Mouse (Mus musculus) intestine, embryonic 14.5 days (tissue): ENCODE measurements around the gene Rnaseh2a. TPM values are rescaled to one million over a fixed set of nuclear protein-coding genes. Genes with fewer than 3 reads are reported as not detected.
"Not testable (repeated sequence)": the region's sequence is repeated elsewhere in the genome, so short reads cannot be mapped to it uniquely, and the experiment has no call there.

ENCODE experiments used
- ATAC-seq: fragments of 200-750 bp; cut with Nextera tagmentation; replicated peaks from 2 replicates; pipeline ENCODE4 v1.8.0; 2017; ENCODE audit warnings: low read depth, moderate number of reproducible peaks, moderate TSS enrichment, moderate library complexity; ENCODE audit not compliant: low FRiP score, low TSS enrichment
- DNase-seq: peaks from one replicate; pipeline ENCODE4 v3.0.0-alpha.2; 2018; ENCODE audit warnings: low spot score
- H3K27ac ChIP-seq: fragments of 300-500 bp; sonication (generic); 2 replicates; pipeline ENCODE4 v1.5.1; 2014; ENCODE audit warnings: low read depth, mild to moderate bottlenecking, control low read depth
- H3K27me3 ChIP-seq: fragments of 300-500 bp; sonication (generic); replicated peaks from 2 replicates; pipeline ENCODE4 v1.6.1; 2014; ENCODE audit warnings: low read length, control low read depth; ENCODE audit not compliant: control insufficient read depth, insufficient read depth
- H3K36me3 ChIP-seq: fragments of 300-500 bp; sonication (generic); 2 replicates; pipeline ENCODE4 v1.6.1; 2014; ENCODE audit warnings: low read length, control low read depth; ENCODE audit not compliant: control insufficient read depth, insufficient read depth
- H3K4me1 ChIP-seq: fragments of 300-500 bp; sonication (generic); replicated peaks from 2 replicates; pipeline ENCODE4 v1.6.1; 2014; ENCODE audit warnings: low read length, control low read depth, mixed read lengths; ENCODE audit not compliant: control insufficient read depth, insufficient read depth
- H3K4me2 ChIP-seq: fragments of 300-500 bp; sonication (generic); 2 replicates; pipeline ENCODE4 v1.6.1; 2014; ENCODE audit warnings: low read length
- H3K4me3 ChIP-seq: fragments of 300-500 bp; sonication (generic); 2 replicates; pipeline ENCODE4 v1.5.1; 2014; ENCODE audit warnings: low read depth, low read length, control low read depth, mixed read lengths
- H3K9ac ChIP-seq: fragments of 300-500 bp; sonication (generic); 2 replicates; pipeline ENCODE4 v1.6.1; 2014; ENCODE audit warnings: mild to moderate bottlenecking, low read length
- H3K9me3 ChIP-seq: fragments of 300-500 bp; sonication (generic); 2 replicates; pipeline ENCODE4 v1.6.1; 2016; ENCODE audit warnings: low read length, control low read depth; ENCODE audit not compliant: control insufficient read depth
- WGBS: fragments of 180-500 bp; shearing (Covaris S2); extraction: QIAGEN DNeasy Blood & Tissue Kit; methylation state at CpG from one replicate; pipeline ENCODE4 v1.1.7; 2014; 5-methylcytosine and 5-hydroxymethylcytosine counted together
- microRNA-seq: library from miRNA; unstranded; fragments of <30 nt; microRNA quantifications from one replicate; pipeline ENCODE4, GENCODE M21; 2016
- polyA plus RNA-seq: library from polyadenylated mRNA; unstranded; fragments of >200 nt; fragmentation: Nextera tagmentation; extraction: Ambion mirVana; gene quantifications from 2 replicates; pipeline ENCODE4 v1.2.1, GENCODE M21; 2014

Gene Rnaseh2a
- polyA plus RNA-seq, 1 experiment from 2014 or later, result 132 TPM

DNA sequence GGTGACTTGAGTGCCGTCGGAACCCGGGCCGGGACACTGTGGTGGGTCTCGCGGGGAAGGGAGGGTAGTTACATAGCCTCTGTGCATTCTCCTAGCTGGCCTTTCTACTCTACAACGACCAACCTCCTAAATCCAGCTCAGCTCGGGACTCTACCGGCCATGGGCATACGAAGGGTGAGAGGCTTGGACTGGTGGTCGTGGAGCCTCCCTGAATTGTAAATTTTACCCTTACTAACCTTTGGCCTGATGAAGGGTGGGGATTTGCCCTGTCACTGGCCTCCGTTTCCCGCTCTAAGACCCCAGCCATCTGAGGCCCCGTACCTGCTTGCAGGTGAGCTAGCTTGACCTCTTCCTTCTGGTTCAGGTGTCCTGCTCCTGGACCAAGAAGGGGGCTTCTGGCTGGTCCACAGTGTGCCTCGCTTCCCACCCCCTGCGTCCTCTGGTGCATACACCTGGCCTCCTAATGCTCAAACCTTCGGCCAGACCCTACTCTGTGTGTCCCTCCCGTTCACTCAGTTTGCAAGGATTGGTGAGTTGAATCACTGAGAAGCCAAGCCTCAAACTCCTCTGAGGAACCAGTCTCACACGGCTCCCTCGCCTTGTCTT is 60.3 kb downstream of the Rnaseh2a start:
- Histone ChIP-seq H3K9ac (peak overlapping the region; percentile 59), H3K9me3 (no peaks in the 10 kb centered on the region), H3K36me3 (no peaks in the 10 kb centered on the region), H3K4me3 (peak overlapping the region; percentile 56), H3K4me2 (peak overlapping the region; percentile 85), H3K4me1 (peaks cover 8% of the 10 kb centered on the region; the same call in 1 of the 2 replicates), H3K27ac (no peak overlapping the region), H3K27me3 (peaks cover 48% of the 10 kb centered on the region)
- DNase-seq (no peak), ATAC-seq (no peak)
- WGBS, result 54% methylated on average over 20 of the region's 20 CpGs

DNA sequence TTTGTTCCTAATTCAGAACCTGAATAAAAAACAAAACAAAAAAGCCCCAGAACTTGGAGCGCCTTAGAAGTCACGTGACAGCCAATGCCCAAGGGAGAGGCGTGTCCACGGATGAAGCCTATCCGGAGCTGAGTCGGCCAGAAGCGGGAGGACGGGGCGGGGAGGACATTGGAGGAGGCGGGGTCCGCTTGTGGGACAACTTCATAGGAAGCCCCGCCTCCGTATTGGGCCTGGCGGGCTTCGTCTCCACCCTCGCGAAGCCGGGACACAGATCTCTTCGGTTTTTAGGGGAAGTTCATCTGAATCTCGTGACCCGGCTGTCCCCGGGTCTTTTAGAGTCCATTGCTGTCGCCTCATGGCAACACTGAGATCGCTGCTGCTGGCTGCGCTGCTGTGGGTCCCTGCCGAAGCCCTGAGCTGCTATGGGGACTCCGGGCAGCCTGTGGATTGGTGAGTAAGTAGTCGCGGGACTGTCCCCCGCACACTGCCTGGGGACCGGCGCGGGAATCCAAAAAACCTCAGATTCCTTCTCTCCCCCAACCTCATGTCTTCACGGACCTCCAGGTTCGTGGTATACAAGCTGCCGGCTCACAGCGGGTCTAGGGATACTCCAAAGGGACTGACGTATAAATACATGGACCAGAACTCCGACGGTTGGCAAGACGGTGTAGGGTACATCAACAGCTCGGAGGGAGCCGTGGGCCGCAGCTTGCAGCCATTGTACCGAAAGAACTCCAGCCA is 61.0 kb downstream of the Rnaseh2a start, which contains the start of gene Dnase2a:
TSS of gene Dnase2a (plus strand) at position 140 of the 741 bp plus-strand sequence.
- ATAC-seq (peak; percentile 88), DNase-seq (peak; percentile 93)
- Histone ChIP-seq H3K9ac (peak within 1 kb of the TSS; percentile 59), H3K27me3 (peaks cover 43% of the 10 kb centered on the region), H3K9me3 (no peaks in the 10 kb centered on the region), H3K36me3 (no peaks in the 10 kb centered on the region), H3K4me2 (peak within 1 kb of the TSS; percentile 85), H3K27ac (no peak within 1 kb of the TSS), H3K4me3 (peak within 1 kb of the TSS; percentile 56), H3K4me1 (peaks cover 8% of the 10 kb centered on the region; the same call in 1 of the 2 replicates)
- WGBS, result 1% methylated on average over 45 of the region's 45 CpGs

DNA sequence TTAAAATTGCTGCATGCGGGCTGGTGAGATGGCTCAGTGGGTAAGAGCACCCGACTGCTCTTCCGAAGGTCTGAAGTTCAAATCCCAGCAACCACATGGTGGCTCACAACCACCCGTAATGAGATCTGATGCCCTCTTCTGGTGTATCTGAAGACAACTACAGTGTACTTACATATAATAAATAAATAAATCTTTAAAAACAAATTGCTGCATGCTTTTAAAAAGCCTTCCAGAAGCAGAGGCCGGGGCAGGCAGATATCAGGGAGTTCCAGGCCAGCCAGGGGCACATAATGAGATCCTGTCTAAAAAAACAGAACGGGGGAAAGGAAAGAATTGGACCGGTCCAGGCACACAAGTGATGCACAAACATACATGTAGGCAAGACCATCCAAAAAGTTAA is 61.6 kb downstream of the Rnaseh2a start:
- not testable (repeated sequence) for H3K4me1 ChIP-seq, H3K27ac ChIP-seq, H3K9me3 ChIP-seq, ATAC-seq, DNase-seq, H3K36me3 ChIP-seq
- H3K4me3 ChIP-seq, result peak overlapping the region; percentile 56
- WGBS, result 26% methylated on average over 6 of the region's 7 CpGs
- peak overlapping the region; percentile 85 for H3K4me2 ChIP-seq
- peaks cover 37% of the 10 kb centered on the region for H3K27me3 ChIP-seq
- H3K9ac ChIP-seq, result 0 out of 2 replicates have a peak overlapping the region, but pooled peaks have one; percentile 20

DNA sequence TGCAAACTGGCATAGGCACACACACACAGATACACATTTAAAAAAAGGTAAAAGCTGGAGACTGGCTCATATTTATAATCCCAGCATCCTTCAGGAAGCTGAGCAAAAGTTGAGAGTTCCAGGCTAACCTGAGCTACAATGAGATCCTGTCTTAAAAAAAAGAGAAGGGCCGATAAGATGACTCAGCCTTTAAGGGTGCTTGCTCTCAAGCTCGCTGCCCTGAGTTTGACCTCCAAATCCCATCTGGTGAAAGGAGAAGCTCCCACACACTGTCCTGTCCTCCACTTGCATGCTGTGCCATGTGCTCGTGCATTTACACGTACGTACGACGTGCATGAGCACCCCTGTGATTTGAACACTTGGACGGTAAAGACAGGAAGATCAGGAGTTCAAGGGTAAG is 62.1 kb downstream of the Rnaseh2a start:
- 79% methylated on average over 8 of the region's 8 CpGs for WGBS
- no peaks in the 10 kb centered on the region for H3K36me3 ChIP-seq
- no peak for DNase-seq
- no peak overlapping the region for H3K4me2 ChIP-seq
- no peaks in the 10 kb centered on the region for H3K9me3 ChIP-seq
- H3K27ac ChIP-seq, result no peak overlapping the region
- ATAC-seq, result no peak
- H3K27me3 ChIP-seq, result peaks cover 33% of the 10 kb centered on the region
- H3K9ac ChIP-seq, result no peak overlapping the region
- H3K4me3 ChIP-seq, result no peak overlapping the region
- H3K4me1 ChIP-seq, result peaks cover 7% of the 10 kb centered on the region; the same call in 1 of the 2 replicates

DNA sequence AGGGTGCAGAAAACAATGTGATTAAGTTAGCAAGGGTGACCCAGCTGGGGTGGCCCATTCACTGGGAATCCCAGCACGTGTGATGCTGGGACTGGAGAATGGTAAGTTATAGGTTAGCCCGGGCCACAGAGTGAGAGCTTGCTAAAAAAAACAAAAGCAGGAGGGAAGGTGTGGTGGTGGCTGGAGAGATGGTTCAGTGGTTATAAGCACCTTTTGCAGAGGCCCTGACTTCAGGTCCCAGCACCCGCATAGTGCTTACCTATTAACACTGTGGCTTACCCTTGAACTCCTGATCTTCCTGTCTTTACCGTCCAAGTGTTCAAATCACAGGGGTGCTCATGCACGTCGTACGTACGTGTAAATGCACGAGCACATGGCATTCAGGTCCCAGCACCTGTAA is 62.5 kb downstream of the Rnaseh2a start:
- DNase-seq (no peak), ATAC-seq (no peak)
- WGBS, result 92% methylated on average over 9 of the region's 9 CpGs
- no peaks in the 10 kb centered on the region for H3K36me3 ChIP-seq
- H3K4me2 ChIP-seq, result no peak overlapping the region
- no peaks in the 10 kb centered on the region for H3K9me3 ChIP-seq
- peaks cover 28% of the 10 kb centered on the region for H3K27me3 ChIP-seq
- no peak overlapping the region for H3K9ac ChIP-seq
- no peak overlapping the region for H3K4me3 ChIP-seq
- peaks cover 9% of the 10 kb centered on the region; the same call in 1 of the 2 replicates for H3K4me1 ChIP-seq
- H3K27ac ChIP-seq, result no peak overlapping the region

Small RNA genes within 50 kb of the gene (microRNA-seq; reads per million reads assigned to microRNA genes)
- gene Gm24197, result not detected

Other genes starting within 250 kb of the Rnaseh2a start
- 3.3 and 4.1 TPM in 2 replicates for gene G430095P16Rik, start 246.8 kb downstream of the Rnaseh2a start, polyA plus RNA-seq
- gene Nfix, start 169.4 kb downstream of the Rnaseh2a start, polyA plus RNA-seq, result 12.8 and 14.4 TPM in 2 replicates
- 5.2 and 5.4 TPM in 2 replicates for gene Dand5, start 146.9 kb downstream of the Rnaseh2a start, polyA plus RNA-seq
- gene Gadd45gip1, start 138.2 kb downstream of the Rnaseh2a start, polyA plus RNA-seq, result 57.8 and 60.8 TPM in 2 replicates
- gene Rad23a, start 129.1 kb downstream of the Rnaseh2a start, polyA plus RNA-seq, result 126 and 129 TPM in 2 replicates
- gene Calr, start 122.8 kb downstream of the Rnaseh2a start, polyA plus RNA-seq, result 721 and 823 TPM in 2 replicates
- 89.0 TPM in 2 replicates for gene Farsa, start 112.8 kb downstream of the Rnaseh2a start, polyA plus RNA-seq
- 67.9 and 68.9 TPM in 2 replicates for gene Syce2, start 97.7 kb downstream of the Rnaseh2a start, polyA plus RNA-seq
- gene Gcdh, start 75.8 kb downstream of the Rnaseh2a start, polyA plus RNA-seq, result 35.7 and 37.8 TPM in 2 replicates
- 0.77 and 1.8 TPM in 2 replicates for gene Klf1, start 67.8 kb downstream of the Rnaseh2a start, polyA plus RNA-seq
- gene Dnase2a, start 61.2 kb downstream of the Rnaseh2a start, polyA plus RNA-seq, result 8.3 and 8.6 TPM in 2 replicates
- gene Mast1, start 32.4 kb downstream of the Rnaseh2a start, polyA plus RNA-seq, result 2.3 and 2.6 TPM in 2 replicates
- 0.09 TPM in 1 of 2 replicates, not detected in the other for gene Rtbdn, start 22.8 kb downstream of the Rnaseh2a start, polyA plus RNA-seq
- not detected in 2 replicates for gene Gm49661, start 334 bp downstream of the Rnaseh2a start, polyA plus RNA-seq
- 771 and 821 TPM in 2 replicates for gene Prdx2, start 180 bp downstream of the Rnaseh2a start, polyA plus RNA-seq
- 14.4 and 17.2 TPM in 2 replicates for gene Junb, start 9.0 kb upstream of the Rnaseh2a start, polyA plus RNA-seq
- 36.0 and 40.7 TPM in 2 replicates for gene Hook2, start 20.8 kb upstream of the Rnaseh2a start, polyA plus RNA-seq
- gene Best2, start 44.8 kb upstream of the Rnaseh2a start, polyA plus RNA-seq, result not detected in 2 replicates
- 95.9 and 105 TPM in 2 replicates for gene Asna1, start 55.5 kb upstream of the Rnaseh2a start, polyA plus RNA-seq
- gene Trir, start 57.1 kb upstream of the Rnaseh2a start, polyA plus RNA-seq, result 115 and 143 TPM in 2 replicates
- 15.5 and 15.7 TPM in 2 replicates for gene Tnpo2, start 67.1 kb upstream of the Rnaseh2a start, polyA plus RNA-seq
- 26.2 and 26.9 TPM in 2 replicates for gene Fbxw9, start 90.3 kb upstream of the Rnaseh2a start, polyA plus RNA-seq
- 0.71 TPM in 1 of 2 replicates, not detected in the other for gene Gm5741, start 98.2 kb upstream of the Rnaseh2a start, polyA plus RNA-seq
- 63.8 and 67.5 TPM in 2 replicates for gene Dhps, start 102.0 kb upstream of the Rnaseh2a start, polyA plus RNA-seq
- gene Wdr83os, start 111.0 kb upstream of the Rnaseh2a start, polyA plus RNA-seq, result 142 and 156 TPM in 2 replicates
- 43.2 and 44.2 TPM in 2 replicates for gene Wdr83, start 111.5 kb upstream of the Rnaseh2a start, polyA plus RNA-seq
- 41.7 and 46.7 TPM in 2 replicates for gene Man2b1, start 113.5 kb upstream of the Rnaseh2a start, polyA plus RNA-seq
- 2.2 and 2.3 TPM in 2 replicates for gene Zfp791, start 153.3 kb upstream of the Rnaseh2a start, polyA plus RNA-seq
- not detected in 2 replicates for gene Cks1brt, start 182.2 kb upstream of the Rnaseh2a start, polyA plus RNA-seq